Mouse (Mus musculus): ENCODE results near the gene Trim62. TPM values are rescaled to one million over a fixed set of nuclear protein-coding genes. Genes with fewer than 3 reads are reported as not detected.
"Not testable (repeated sequence)": the region's sequence is repeated elsewhere in the genome, so short reads cannot be mapped to it uniquely, and the experiment has no call there.

Trim62 gene
- polyA plus RNA-seq, 1 experiment: 11.2 TPM

DNA sequence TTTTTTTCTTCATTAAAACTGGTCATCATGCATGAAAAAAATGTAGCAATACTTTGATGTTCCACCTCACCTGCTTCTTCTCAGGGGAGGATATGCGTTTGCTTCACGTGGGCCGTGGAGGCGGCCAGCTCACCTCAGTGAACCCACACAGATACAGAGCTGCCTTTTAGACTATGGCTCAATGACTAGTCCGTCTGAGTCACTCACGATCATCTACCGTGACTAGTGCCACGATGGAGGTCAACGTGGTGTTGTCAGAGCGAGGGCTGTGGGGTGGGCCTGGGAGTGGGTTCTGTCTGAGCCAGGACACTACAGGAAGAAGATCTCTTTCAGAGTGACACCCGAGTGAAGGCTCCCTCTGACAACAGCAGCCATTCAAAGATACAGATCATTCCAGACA is 30.3 kb upstream of the Trim62 start:
- Histone ChIP-seq H3K4me3 (ENCODE audit: insufficient read depth, low read length) (no peak overlapping the region), H3K27ac (ENCODE audit: insufficient read depth, low read length) (no peak overlapping the region), H3K4me1 (ENCODE audit: control insufficient read depth, insufficient read depth, low read length) (no peaks in the 10 kb centered on the region)
- TF ChIP-seq POLR2A (IDR thresholded peaks at IDR 0.05; ENCODE audit: extremely low read depth, insufficient read depth, low read length): no peak
- no peak for TF ChIP-seq CTCF (IDR thresholded peaks at IDR 0.05; ENCODE audit: extremely low read depth, insufficient read depth, low read length)

DNA sequence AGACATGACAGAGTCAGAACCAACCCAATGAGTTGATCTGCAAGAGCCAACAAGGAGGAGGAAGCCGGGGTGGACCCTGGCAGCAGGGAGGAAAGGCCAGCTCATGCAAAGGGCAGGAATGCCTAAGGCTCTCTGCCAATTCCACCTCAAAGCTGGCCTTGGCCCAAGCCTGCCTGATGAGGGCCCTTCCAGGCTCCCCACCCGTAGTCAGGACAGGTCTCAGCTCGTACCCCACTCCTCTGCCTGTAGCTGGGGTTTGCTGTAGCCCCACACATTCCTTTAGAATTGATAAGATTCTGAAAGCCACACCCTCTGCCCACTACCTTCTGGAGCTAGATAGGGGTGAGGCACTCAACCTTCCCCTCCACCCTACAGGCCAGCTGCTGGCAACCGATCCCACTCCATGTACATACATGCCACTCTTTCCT is 27.8 kb upstream of the Trim62 start:
- no peak overlapping the region for H3K27ac ChIP-seq (ENCODE audit: insufficient read depth, low read length)
- no peaks in the 10 kb centered on the region for H3K4me1 ChIP-seq (ENCODE audit: control insufficient read depth, insufficient read depth, low read length)
- H3K4me3 ChIP-seq (ENCODE audit: insufficient read depth, low read length): no peak overlapping the region
- TF ChIP-seq CTCF (IDR thresholded peaks at IDR 0.05; ENCODE audit: extremely low read depth, insufficient read depth, low read length): no peak
- TF ChIP-seq POLR2A (IDR thresholded peaks at IDR 0.05; ENCODE audit: extremely low read depth, insufficient read depth, low read length): no peak

DNA sequence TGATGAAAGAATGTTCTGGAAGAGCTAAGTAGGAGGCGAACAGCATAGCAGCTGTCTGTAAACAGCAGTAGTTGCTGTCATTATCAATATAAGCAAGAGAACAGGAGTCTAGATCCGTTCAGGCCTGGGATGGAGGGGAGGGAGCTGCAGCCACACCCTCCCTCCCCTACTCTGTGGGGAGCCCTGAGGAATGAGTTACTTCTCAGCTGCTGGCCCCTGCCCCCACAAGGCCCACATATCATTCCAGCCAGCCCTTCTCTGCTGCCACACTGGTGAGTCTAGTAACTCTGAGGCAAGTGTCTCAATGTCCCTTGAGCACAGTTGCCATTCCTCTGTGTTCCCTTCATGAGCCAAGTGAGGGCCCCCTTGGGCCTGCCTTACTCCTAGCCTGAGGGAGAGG is 26.2 kb upstream of the Trim62 start:
- H3K27ac ChIP-seq (ENCODE audit: insufficient read depth, low read length): no peak overlapping the region
- no peak for TF ChIP-seq POLR2A (IDR thresholded peaks at IDR 0.05; ENCODE audit: extremely low read depth, insufficient read depth, low read length)
- no peak for TF ChIP-seq CTCF (IDR thresholded peaks at IDR 0.05; ENCODE audit: extremely low read depth, insufficient read depth, low read length)
- no peak overlapping the region for H3K4me3 ChIP-seq (ENCODE audit: insufficient read depth, low read length)
- no peaks in the 10 kb centered on the region for H3K4me1 ChIP-seq (ENCODE audit: control insufficient read depth, insufficient read depth, low read length)

DNA sequence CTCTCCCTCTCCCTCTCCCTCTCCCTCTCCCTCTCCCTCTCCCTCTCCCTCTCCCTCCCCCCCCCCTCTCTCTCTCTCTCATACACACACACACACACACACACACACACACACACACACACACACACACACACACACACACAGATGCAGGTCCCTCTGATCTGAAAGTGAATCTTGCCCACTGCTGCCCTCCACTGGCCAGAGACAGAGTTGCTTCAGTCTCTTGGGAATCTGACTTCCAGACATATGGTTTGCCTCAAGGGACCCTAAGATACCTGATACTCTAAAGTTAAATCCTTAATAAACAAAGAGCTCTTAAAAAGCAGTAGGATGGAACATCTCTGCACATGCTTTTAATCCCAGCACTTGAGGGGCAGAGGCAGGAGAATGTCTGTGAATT is 25.2 kb upstream of the Trim62 start:
- TF ChIP-seq CTCF (IDR thresholded peaks at IDR 0.05; ENCODE audit: extremely low read depth, insufficient read depth, low read length): peak; percentile 77
- H3K4me3 ChIP-seq (ENCODE audit: insufficient read depth, low read length): not testable (repeated sequence)

DNA sequence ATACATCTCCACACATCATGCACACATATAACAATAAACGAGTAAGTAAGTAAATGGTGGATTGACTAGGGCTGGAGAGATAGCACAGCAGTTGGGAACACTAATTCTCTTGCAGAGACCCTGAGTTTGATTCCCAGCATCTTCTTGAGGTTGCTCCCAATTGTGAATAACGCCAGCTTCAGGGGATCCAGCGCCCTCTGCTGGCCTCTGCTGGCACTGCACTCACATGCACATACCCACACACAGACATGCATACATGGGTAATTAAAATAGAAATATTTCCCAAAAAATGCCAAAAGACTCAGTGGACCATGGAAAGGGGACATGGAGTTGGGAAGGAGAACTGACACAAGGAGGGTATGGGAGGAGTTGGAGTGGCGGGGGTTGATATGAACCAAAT is 24.5 kb upstream of the Trim62 start:
- Histone ChIP-seq H3K4me1 (ENCODE audit: control insufficient read depth, insufficient read depth, low read length) (no peaks in the 10 kb centered on the region), H3K27ac (ENCODE audit: insufficient read depth, low read length) (no peak overlapping the region), H3K4me3 (ENCODE audit: insufficient read depth, low read length) (no peak overlapping the region)
- TF ChIP-seq POLR2A (IDR thresholded peaks at IDR 0.05; ENCODE audit: extremely low read depth, insufficient read depth, low read length) (no peak), CTCF (IDR thresholded peaks at IDR 0.05; ENCODE audit: extremely low read depth, insufficient read depth, low read length) (no peak)

More for the DNA sequence above, 25.2 kb upstream of the Trim62 start:
- not testable (repeated sequence) for H3K27ac ChIP-seq (ENCODE audit: insufficient read depth, low read length); H3K4me1 ChIP-seq (ENCODE audit: control insufficient read depth, insufficient read depth, low read length)

DNA sequence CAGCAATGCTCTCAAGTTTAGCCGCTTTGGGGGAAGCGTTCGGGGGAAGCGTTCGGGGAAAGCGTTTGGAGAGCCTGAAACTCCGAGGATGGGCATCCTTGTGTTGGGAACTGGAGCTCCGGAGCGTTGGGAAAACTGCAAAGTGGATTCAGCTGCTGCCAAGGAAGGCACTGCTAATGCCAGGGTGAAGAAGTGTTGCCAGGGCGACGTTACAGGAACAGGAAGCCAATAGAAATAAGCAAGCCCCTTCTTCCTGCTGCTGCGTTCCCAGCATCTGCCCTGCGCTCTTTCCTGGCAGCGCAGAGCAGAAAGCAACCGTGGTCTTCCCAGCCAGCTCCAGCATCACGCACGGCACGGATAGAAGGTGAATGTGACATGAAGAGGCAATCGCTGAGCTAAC is 10.4 kb upstream of the Trim62 start:
- Histone ChIP-seq H3K27ac (ENCODE audit: insufficient read depth, low read length) (no peak overlapping the region), H3K4me1 (ENCODE audit: control insufficient read depth, insufficient read depth, low read length) (no peaks in the 10 kb centered on the region), H3K4me3 (ENCODE audit: insufficient read depth, low read length) (peak overlapping the region; percentile 4; the same call in 1 of the 2 replicates)
- TF ChIP-seq POLR2A (IDR thresholded peaks at IDR 0.05; ENCODE audit: extremely low read depth, insufficient read depth, low read length): peak; percentile 41; the same call in 1 of the 2 replicates
- no peak for TF ChIP-seq CTCF (IDR thresholded peaks at IDR 0.05; ENCODE audit: extremely low read depth, insufficient read depth, low read length)

DNA sequence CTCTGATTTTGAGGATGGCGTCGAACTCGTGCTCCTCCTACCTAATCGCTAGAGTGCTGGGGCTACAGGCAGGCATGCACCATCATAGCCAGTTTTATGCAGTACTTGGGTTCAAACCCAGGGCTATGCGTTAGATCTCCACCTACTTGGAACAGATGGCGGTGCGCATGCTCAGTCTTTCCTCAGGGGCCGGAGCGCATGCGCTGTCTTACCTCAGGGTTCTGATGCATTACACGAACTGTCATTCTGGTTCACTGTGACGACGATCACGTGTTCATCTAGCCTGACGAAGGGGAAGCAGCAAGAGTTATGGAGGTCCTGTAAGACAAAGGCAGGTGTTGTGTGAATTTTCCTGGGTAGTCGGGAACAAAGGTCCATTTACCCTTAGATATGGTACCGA is 9.3 kb upstream of the Trim62 start:
- no peak for TF ChIP-seq POLR2A (IDR thresholded peaks at IDR 0.05; ENCODE audit: extremely low read depth, insufficient read depth, low read length)
- TF ChIP-seq CTCF (IDR thresholded peaks at IDR 0.05; ENCODE audit: extremely low read depth, insufficient read depth, low read length): no peak
- Histone ChIP-seq H3K4me3 (ENCODE audit: insufficient read depth, low read length) (no peak overlapping the region), H3K4me1 (ENCODE audit: control insufficient read depth, insufficient read depth, low read length) (no peaks in the 10 kb centered on the region), H3K27ac (ENCODE audit: insufficient read depth, low read length) (no peak overlapping the region)

DNA sequence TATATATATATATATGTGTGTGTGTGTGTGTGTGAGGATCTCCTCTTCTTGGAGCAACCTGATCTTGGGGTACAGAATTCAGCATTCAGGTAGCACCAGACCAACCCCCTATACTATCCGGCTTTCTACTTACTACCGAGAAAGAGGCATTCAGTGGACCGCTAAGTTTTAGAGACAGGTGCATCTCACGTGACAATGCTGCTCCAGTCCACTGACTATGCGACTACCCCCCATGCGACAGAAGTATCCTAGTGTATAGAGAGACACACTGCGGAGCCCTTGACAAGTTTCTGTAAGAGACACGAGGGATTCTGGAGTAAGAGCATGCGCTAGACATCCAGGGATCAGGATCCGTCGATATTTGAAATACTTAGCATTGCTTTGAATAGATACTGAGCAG is 7.9 kb upstream of the Trim62 start:
- no peak overlapping the region for H3K4me3 ChIP-seq (ENCODE audit: insufficient read depth, low read length)
- H3K27ac ChIP-seq (ENCODE audit: insufficient read depth, low read length): no peak overlapping the region
- no peaks in the 10 kb centered on the region for H3K4me1 ChIP-seq (ENCODE audit: control insufficient read depth, insufficient read depth, low read length)
- TF ChIP-seq CTCF (IDR thresholded peaks at IDR 0.05; ENCODE audit: extremely low read depth, insufficient read depth, low read length) (no peak), POLR2A (IDR thresholded peaks at IDR 0.05; ENCODE audit: extremely low read depth, insufficient read depth, low read length) (no peak)

DNA sequence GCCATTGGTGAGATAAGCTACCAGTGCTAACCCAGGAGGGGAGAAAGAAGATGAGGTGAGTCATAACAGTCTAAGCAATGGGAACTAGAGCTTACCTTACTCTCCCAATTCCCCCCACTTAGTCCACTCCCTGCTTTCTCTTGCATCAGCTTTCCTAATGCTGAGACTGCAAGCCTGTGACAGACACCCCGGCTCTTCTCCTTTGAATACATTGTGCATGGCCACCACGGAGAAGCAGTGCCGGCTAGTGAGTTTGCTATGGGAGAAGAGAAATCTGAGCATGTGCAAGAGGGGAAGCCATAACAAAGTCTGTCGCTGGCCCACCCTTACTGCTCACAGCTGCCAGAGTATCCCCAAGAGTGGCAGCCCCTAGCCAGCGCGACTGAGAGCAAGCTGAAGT is 5.9 kb upstream of the Trim62 start:
- H3K4me3 ChIP-seq (ENCODE audit: insufficient read depth, low read length): no peak overlapping the region
- TF ChIP-seq POLR2A (IDR thresholded peaks at IDR 0.05; ENCODE audit: extremely low read depth, insufficient read depth, low read length) (no peak), CTCF (IDR thresholded peaks at IDR 0.05; ENCODE audit: extremely low read depth, insufficient read depth, low read length) (no peak)
- H3K4me1 ChIP-seq (ENCODE audit: control insufficient read depth, insufficient read depth, low read length): no peaks in the 10 kb centered on the region
- H3K27ac ChIP-seq (ENCODE audit: insufficient read depth, low read length): no peak overlapping the region

DNA sequence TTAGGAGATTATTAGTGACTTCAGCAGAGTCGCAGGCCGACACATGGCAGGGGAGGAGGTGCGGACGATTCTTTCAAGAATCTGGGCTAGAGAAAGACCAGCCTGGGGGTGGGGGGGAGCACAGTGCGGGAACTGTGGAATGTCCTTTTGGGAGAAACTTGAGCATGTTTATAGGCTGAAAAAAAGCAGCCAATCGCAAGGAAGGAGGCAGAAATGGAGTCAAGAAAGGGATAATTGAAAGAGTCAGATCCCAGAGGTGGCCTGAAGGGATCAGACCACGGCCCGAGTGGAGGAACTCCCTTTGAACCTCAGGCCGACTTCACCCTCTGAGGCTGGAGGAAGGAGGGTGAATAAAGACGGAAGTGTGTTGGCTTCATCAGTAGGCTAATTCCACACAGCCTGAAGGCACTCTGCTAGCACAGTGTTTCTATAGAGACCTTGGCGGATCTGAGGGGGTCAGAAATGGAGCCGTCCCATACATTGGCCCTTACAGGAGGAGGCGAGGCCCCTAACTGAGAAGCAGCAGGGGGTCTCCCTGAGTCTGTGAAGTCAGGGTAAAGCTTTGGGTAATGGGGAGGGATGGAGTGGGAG is 4.4 kb upstream of the Trim62 start:
- TF ChIP-seq POLR2A (IDR thresholded peaks at IDR 0.05; ENCODE audit: extremely low read depth, insufficient read depth, low read length) (no peak), CTCF (IDR thresholded peaks at IDR 0.05; ENCODE audit: extremely low read depth, insufficient read depth, low read length) (no peak)
- no peaks in the 10 kb centered on the region for H3K4me1 ChIP-seq (ENCODE audit: control insufficient read depth, insufficient read depth, low read length)
- no peak overlapping the region for H3K27ac ChIP-seq (ENCODE audit: insufficient read depth, low read length)
- H3K4me3 ChIP-seq (ENCODE audit: insufficient read depth, low read length): no peak overlapping the region
